Mouse (Mus musculus): Measurements from ENCODE around the gene Mrpl46. TPM values are rescaled to one million over a fixed set of nuclear protein-coding genes. Genes with fewer than 3 reads are reported as not detected.

The Mrpl46 gene
- total and polyA plus RNA-seq, 2 experiments: 18.6 to 30.2 TPM

DNA sequence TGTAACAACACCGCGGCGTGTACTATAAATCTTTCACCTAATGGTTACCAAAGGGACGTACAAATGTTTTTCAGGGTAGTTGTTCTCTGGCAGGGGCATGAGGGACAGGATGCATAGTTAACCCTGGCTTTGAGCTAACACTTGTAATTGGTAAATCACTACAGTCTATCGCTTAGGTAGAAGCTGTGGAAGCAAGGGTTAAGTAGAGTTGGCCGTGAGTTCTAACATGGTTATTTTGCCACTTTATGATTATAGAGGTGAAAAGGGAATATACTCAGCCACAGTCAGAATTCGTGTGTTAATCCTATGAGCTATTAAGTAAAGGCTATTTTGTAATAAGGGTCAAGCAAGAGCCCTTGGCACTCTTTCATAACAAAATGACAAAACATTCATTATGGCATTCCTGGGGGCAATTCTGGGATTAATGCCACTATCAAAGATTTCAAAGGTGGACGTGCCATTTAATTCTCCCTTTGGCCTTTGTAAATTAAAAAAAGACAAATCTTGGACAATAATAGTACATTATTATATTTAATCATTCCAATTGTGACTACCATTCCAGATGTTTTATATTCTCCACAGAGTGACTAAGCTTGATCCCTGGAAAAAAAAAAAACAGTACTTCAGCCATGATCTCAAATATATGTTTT is 43.9 kb downstream of the Mrpl46 start:
- WGBS: 82% methylated on average over 8 of the region's 8 CpGs
- H3K9ac ChIP-seq (ENCODE audit: low read depth, low read length): no peak overlapping the region
- H3K79me2 ChIP-seq (ENCODE audit: control insufficient read depth, insufficient read depth, low read length): no peaks in the 10 kb centered on the region

DNA sequence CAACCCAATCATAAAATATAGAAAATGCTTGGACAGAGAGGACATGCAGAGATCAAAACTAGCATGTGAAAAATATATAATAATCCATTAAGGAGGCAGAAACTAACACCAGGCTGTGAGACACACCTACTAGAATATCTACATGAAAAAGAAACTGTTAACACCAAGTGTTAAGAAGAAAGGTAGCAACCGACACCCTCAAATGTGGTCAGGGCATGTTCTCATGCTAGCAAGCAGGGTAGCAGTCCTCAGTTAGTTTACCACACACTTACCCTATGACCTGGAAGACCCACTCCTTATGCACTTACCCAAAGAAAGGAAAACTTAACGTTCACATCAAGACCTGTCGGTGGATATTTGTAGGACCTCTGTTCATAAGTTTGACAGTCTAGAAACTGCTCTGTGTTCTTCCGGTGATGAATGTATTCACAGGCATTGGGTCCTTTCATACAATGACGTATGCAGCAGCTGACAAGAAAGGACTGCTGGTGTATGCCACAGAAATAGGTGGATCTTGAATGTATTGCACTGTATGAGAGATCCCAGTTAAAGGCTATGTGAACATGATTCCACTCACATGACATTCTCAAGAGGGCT is 45.6 kb downstream of the Mrpl46 start, which contains the start of gene Ntrk3:
TSS of gene Ntrk3 (minus strand) at position 399 of the 597 bp plus-strand sequence.
- Histone ChIP-seq H3K36me3 (ENCODE audit: control insufficient read depth, insufficient read depth, low read length) (no peaks in the 10 kb centered on the region), H3K4me1 (ENCODE audit: control insufficient read depth, insufficient read depth, low read length) (no peaks in the 10 kb centered on the region), H3K4me3 (ENCODE audit: insufficient read depth, low read depth, low read length) (no peak within 1 kb of the TSS), H3K27ac (replicated peaks; ENCODE audit: insufficient read depth, low read depth, low read length) (no peak within 1 kb of the TSS), H3K79me2 (ENCODE audit: control insufficient read depth, insufficient read depth, low read length) (no peaks in the 10 kb centered on the region), H3K9ac (ENCODE audit: low read depth, low read length) (no peak within 1 kb of the TSS), H3K27me3 (ENCODE audit: control insufficient read depth, insufficient read depth, low read length) (no peaks in the 10 kb centered on the region)
- no peak for DNase-seq (ENCODE audit: extremely low read depth, low read depth, low spot score)
- 83% methylated on average over 5 of the region's 5 CpGs for WGBS
- TF ChIP-seq CTCF (IDR thresholded peaks at IDR 0.05; ENCODE audit: low read depth, low read length) (no peak), POLR2A (IDR thresholded peaks at IDR 0.05; ENCODE audit: extremely low read depth, insufficient read depth, low read length) (no peak)

More for the DNA sequence above, 43.9 kb downstream of the Mrpl46 start:
- Histone ChIP-seq H3K27me3 (ENCODE audit: control insufficient read depth, insufficient read depth, low read length) (no peaks in the 10 kb centered on the region), H3K27ac (replicated peaks; ENCODE audit: insufficient read depth, low read depth, low read length) (no peak overlapping the region), H3K36me3 (ENCODE audit: control insufficient read depth, insufficient read depth, low read length) (no peaks in the 10 kb centered on the region), H3K4me1 (ENCODE audit: control insufficient read depth, insufficient read depth, low read length) (no peaks in the 10 kb centered on the region), H3K4me3 (ENCODE audit: insufficient read depth, low read depth, low read length) (no peak overlapping the region)
- no peak for DNase-seq (ENCODE audit: extremely low read depth, low read depth, low spot score)
- no peak for TF ChIP-seq CTCF (IDR thresholded peaks at IDR 0.05; ENCODE audit: low read depth, low read length)
- TF ChIP-seq POLR2A (IDR thresholded peaks at IDR 0.05; ENCODE audit: extremely low read depth, insufficient read depth, low read length): no peak

DNA sequence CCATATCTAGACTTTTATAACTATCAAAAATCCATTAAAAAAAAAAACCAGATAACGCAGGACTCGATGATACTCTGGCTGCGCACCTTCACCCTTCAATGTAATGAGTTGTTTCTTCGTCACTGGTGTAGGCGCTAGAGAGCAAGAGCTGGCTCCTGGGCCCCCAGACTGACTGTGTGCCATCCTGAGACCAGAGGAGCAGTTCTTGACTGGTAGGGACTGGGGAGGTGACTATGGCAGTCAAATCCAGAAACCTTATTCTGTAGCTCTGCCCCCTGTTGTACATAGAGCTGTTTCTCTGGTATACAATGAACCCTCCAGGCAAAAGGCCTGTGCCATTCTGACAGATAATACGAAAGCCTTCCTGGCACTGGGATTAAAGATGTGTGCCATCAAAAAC is 46.1 kb downstream of the Mrpl46 start:
- Histone ChIP-seq H3K27ac (replicated peaks; ENCODE audit: insufficient read depth, low read depth, low read length) (no peak overlapping the region), H3K36me3 (ENCODE audit: control insufficient read depth, insufficient read depth, low read length) (no peaks in the 10 kb centered on the region), H3K4me3 (ENCODE audit: insufficient read depth, low read depth, low read length) (no peak overlapping the region), H3K9ac (ENCODE audit: low read depth, low read length) (no peak overlapping the region), H3K79me2 (ENCODE audit: control insufficient read depth, insufficient read depth, low read length) (no peaks in the 10 kb centered on the region), H3K27me3 (ENCODE audit: control insufficient read depth, insufficient read depth, low read length) (no peaks in the 10 kb centered on the region), H3K4me1 (ENCODE audit: control insufficient read depth, insufficient read depth, low read length) (no peaks in the 10 kb centered on the region)
- DNase-seq (ENCODE audit: extremely low read depth, low read depth, low spot score): no peak
- TF ChIP-seq POLR2A (IDR thresholded peaks at IDR 0.05; ENCODE audit: extremely low read depth, insufficient read depth, low read length) (no peak), CTCF (IDR thresholded peaks at IDR 0.05; ENCODE audit: low read depth, low read length) (no peak)
- 92% methylated on average over 6 of the region's 6 CpGs for WGBS

DNA sequence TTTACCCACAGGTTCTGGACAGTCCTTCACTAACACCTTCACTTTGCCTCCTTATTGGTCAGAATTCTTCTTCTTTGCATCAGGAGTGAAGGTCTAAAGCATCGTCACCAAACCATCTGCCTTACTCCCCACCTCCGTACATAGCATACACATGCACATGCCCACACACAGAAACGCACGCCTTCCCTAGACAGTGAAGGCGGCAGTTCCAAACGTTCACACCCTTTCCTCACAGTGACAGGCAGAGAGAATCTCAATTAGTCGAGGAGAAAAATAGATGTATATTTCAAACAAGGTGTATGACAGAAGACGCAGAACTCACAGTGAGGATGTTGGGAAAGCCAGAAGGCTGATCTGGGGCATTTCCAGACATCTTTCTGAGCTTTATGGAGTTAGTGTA is 51.9 kb downstream of the Mrpl46 start:
- no peak for DNase-seq (ENCODE audit: extremely low read depth, low read depth, low spot score)
- no peak overlapping the region for H3K27ac ChIP-seq (replicated peaks; ENCODE audit: insufficient read depth, low read depth, low read length)
- H3K79me2 ChIP-seq (ENCODE audit: control insufficient read depth, insufficient read depth, low read length): no peaks in the 10 kb centered on the region
- 72% methylated on average over 8 of the region's 8 CpGs for WGBS
- H3K27me3 ChIP-seq (ENCODE audit: control insufficient read depth, insufficient read depth, low read length): no peaks in the 10 kb centered on the region
- no peak overlapping the region for H3K9ac ChIP-seq (ENCODE audit: low read depth, low read length)
- H3K4me3 ChIP-seq (ENCODE audit: insufficient read depth, low read depth, low read length): no peak overlapping the region
- H3K4me1 ChIP-seq (ENCODE audit: control insufficient read depth, insufficient read depth, low read length): no peaks in the 10 kb centered on the region
- TF ChIP-seq POLR2A (IDR thresholded peaks at IDR 0.05; ENCODE audit: extremely low read depth, insufficient read depth, low read length) (no peak), CTCF (IDR thresholded peaks at IDR 0.05; ENCODE audit: low read depth, low read length) (no peak)
- H3K36me3 ChIP-seq (ENCODE audit: control insufficient read depth, insufficient read depth, low read length): no peaks in the 10 kb centered on the region

Other genes with a start within 250 kb of the Mrpl46 start
- 0.09 and 0.27 TPM in 2 replicates for gene Ntrk3, start 45.5 kb downstream of the Mrpl46 start, total RNA-seq (2014; rRNA removed)
- gene Ntrk3, start 45.5 kb downstream of the Mrpl46 start, polyA plus RNA-seq (2012; rRNA removed): 0.20 and 0.38 TPM in 2 replicates
- 32.4 and 35.4 TPM in 2 replicates for gene Mrps11, start 412 bp downstream of the Mrpl46 start, total RNA-seq (2014; rRNA removed)
- 26.4 and 27.0 TPM in 2 replicates for gene Mrps11, start 412 bp downstream of the Mrpl46 start, polyA plus RNA-seq (2012; rRNA removed)
- 5.3 and 5.8 TPM in 2 replicates for gene Det1, start 63.7 kb upstream of the Mrpl46 start, total RNA-seq (2014; rRNA removed)
- gene Det1, start 63.7 kb upstream of the Mrpl46 start, polyA plus RNA-seq (2012; rRNA removed): 7.9 and 8.0 TPM in 2 replicates
- 6.5 and 8.1 TPM in 2 replicates for gene Aen, start 112.3 kb upstream of the Mrpl46 start, total RNA-seq (2014; rRNA removed)
- gene Aen, start 112.3 kb upstream of the Mrpl46 start, polyA plus RNA-seq (2012; rRNA removed): 22.8 and 25.3 TPM in 2 replicates
- gene Isg20, start 129.9 kb upstream of the Mrpl46 start, total RNA-seq (2014; rRNA removed): 2.6 and 2.8 TPM in 2 replicates
- 5.7 and 7.7 TPM in 2 replicates for gene Isg20, start 129.9 kb upstream of the Mrpl46 start, polyA plus RNA-seq (2012; rRNA removed)

Data from liver, adult 2 months (tissue).